8 mouse cellular contexts compared by ENCODE assay signal in the genomic region with DNA sequence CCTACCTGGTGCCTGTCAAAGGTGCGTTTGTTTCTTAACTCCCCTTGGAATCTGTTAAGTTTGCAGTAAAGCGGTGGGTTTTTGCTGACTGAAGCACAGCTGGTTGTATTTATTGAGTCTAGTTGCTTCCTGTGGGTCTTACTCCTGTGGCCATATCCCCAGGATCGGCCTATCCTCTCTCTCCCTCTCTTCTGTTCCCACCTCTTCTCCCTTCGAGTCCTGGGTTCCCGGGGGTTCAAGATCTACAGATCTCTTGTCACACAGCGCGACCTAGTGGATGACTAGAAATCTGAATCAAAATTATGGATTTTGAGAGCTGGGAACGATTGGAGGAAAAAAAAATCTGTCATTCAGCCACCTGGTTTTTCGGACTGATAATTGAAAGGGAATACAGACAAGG. TPM values are rescaled to one million over a fixed set of nuclear protein-coding genes. Genes with fewer than 3 reads are reported as not detected.
A peak's percentile ranks its signal among the peaks of the same experiment; 100 is the strongest.
DNase-seq lines count a peak whose midpoint lies in the region; ATAC-seq and TF ChIP-seq lines count a peak whose summit lies in the region.
"Had no signal": no experiment of that assay in that cellular context is flagged by ENCODE, and none has a peak within 500 bp of the region (broad histone marks: within the 10 kb centered on the region; RNA-seq: fewer than 3 reads in every experiment).

No protein-coding gene starts in this region.

- H3K9me3 ChIP-seq in kidney, postnatal 0 days (replicated peaks; ENCODE audit: low read length) = 0 out of 2 replicates have a peak, but pooled peaks cover 2% of the 10 kb centered on the region
- H3K9me3 ChIP-seq: stomach, embryonic 15.5 days had no signal

- ATAC-seq in kidney, postnatal 0 days (replicated peaks; ENCODE audit: low FRiP score, low read depth) = no peak

- H3K4me3 ChIP-seq in kidney, postnatal 0 days (replicated peaks; ENCODE audit: low read depth, low read length) = no peak overlapping the region
- H3K4me3 ChIP-seq: stomach, embryonic 15.5 days had no signal

- H3K9ac ChIP-seq in kidney, postnatal 0 days (ENCODE audit: low read depth, low read length) = no peak overlapping the region
- H3K9ac ChIP-seq: stomach, embryonic 15.5 days had no signal

- H3K27me3 ChIP-seq in kidney, postnatal 0 days (ENCODE audit: insufficient read depth, low read length) = peaks cover 8% of the 10 kb centered on the region; the same call in 1 of the 2 replicates
- H3K27me3 ChIP-seq in splenic B cell, adult 2 months (ENCODE audit: control insufficient read depth, insufficient read depth, low read length, poor library complexity, severe bottlenecking) = peaks cover 2% of the 10 kb centered on the region; the same call in 1 of the 2 replicates
- H3K27me3 ChIP-seq: stomach, embryonic 15.5 days had no signal

- H3K36me3 ChIP-seq in kidney, postnatal 0 days (ENCODE audit: insufficient read depth, low read length) = no peaks in the 10 kb centered on the region
- no peaks in the 10 kb centered on the region for H3K36me3 ChIP-seq in splenic B cell, adult 2 months (ENCODE audit: control insufficient read depth, insufficient read depth, low read length, poor library complexity, severe bottlenecking)
- H3K36me3 ChIP-seq: stomach, embryonic 15.5 days had no signal

- H3K27ac ChIP-seq in kidney, postnatal 0 days = no peak overlapping the region
- H3K27ac ChIP-seq: stomach, embryonic 15.5 days had no signal

- peaks cover 21% of the 10 kb centered on the region for H3K4me1 ChIP-seq in kidney, postnatal 0 days (replicated peaks; ENCODE audit: insufficient read depth, low read length)

- DNase-seq in urinary bladder, postnatal 14 days (ENCODE audit: low spot score) = peak; percentile 57
- DNase-seq in urinary bladder, postnatal 36 days (ENCODE audit: low spot score in 2 of 2) = no peak
- peak; percentile 52 to 63 for DNase-seq in cerebellum, adult 18-20 months
- peak; percentile 53 to 64 for DNase-seq in frontal cortex, postnatal 36 days (ENCODE audit: low spot score in 2 of 2)
- DNase-seq in kidney, postnatal 0 days (ENCODE audit: low spot score) = peak; percentile 89
- peak; percentile 72 for DNase-seq in lung, postnatal 14 days
- peak; percentile 18 for DNase-seq in splenic B cell, adult 2 months (ENCODE audit: low read depth, low spot score)

- peak; percentile 80 for TF ChIP-seq CTCF in kidney, postnatal 0 days (IDR thresholded peaks at IDR 0.05; ENCODE audit: low read depth)

- WGBS in kidney, postnatal 0 days = 8% methylated on average over 9 of the region's 9 CpGs

- H3K4me2 ChIP-seq in kidney, postnatal 0 days (ENCODE audit: low read length) = 0 out of 2 replicates have a peak overlapping the region, but pooled peaks have one; percentile 2
- H3K4me2 ChIP-seq: stomach, embryonic 15.5 days had no signal

RNA-seq across cellular contexts. Expression of a gene that starts 2.4 kb away (rescaled TPM):
- 42.8 and 43.5 TPM in 2 replicates for polyA plus RNA-seq in kidney, postnatal 0 days (2015; fragmentation: Nextera tagmentation; extraction: Ambion mirVana)

RNA-seq across cellular contexts. Expression of a gene that starts 38.6 kb away (rescaled TPM):
- polyA plus RNA-seq in kidney, postnatal 0 days (2015; fragmentation: Nextera tagmentation; extraction: Ambion mirVana) = 1,196 and 1,379 TPM in 2 replicates

Comparison
In these comparisons a context has a peak if more than half of its experiments do, and no peak if none do; other contexts are left out.
1. DNase-seq: peak in urinary bladder, postnatal 14 days (single experiment), cerebellum, adult 18-20 months (2 of 2), frontal cortex, postnatal 36 days (2 of 2), kidney, postnatal 0 days (single experiment), lung, postnatal 14 days (single experiment) and splenic B cell, adult 2 months (single experiment); none in urinary bladder, postnatal 36 days (0 of 2).